Mouse (Mus musculus) activated CD4-positive, CD25-positive, alpha-beta regulatory T cell, adult 4 months (primary cell): ENCODE data around the gene Hoxd11. TPM values are rescaled to one million over a fixed set of nuclear protein-coding genes. Genes with fewer than 3 reads are reported as not detected.

Experiments
- ATAC-seq: one replicate; pipeline ENCODE4 v1.8.0; 2017
- polyA plus RNA-seq, 2 experiments: library from polyadenylated mRNA; unstranded; fragments of 100-300 nt; shearing (Covaris generic); gene quantifications; one replicate each; pipeline ENCODE4 v1.2.1; 2017

Hoxd11 gene
- polyA plus RNA-seq: not detected

- no peak for ATAC-seq
These were observed at the start of gene Hoxd11 for GRCm38 (mm10) chr2:74678891-74679595. TSS of gene Hoxd11 (plus strand) at chr2:74679557.

DNA sequence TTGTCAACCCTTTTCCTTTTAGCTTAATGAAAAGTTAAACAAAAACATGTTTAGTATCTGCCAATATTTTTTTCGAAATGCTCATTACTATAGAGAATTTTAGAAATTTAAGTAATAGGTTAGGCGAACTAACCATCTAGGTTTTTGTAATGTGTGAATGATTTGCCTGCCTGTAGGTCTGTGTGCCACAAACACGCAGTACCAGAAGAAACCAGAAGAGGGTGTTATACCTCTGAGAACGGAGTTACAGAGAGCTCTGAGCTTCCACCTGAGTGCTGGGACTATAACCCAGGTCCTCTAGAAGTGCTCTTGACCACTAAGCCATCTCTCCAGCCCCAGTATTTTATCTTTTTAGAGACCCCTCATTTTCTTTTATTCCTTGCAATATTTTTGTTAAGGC lies 43.9 kb upstream of the Hoxd11 start:
- ATAC-seq: no peak

DNA sequence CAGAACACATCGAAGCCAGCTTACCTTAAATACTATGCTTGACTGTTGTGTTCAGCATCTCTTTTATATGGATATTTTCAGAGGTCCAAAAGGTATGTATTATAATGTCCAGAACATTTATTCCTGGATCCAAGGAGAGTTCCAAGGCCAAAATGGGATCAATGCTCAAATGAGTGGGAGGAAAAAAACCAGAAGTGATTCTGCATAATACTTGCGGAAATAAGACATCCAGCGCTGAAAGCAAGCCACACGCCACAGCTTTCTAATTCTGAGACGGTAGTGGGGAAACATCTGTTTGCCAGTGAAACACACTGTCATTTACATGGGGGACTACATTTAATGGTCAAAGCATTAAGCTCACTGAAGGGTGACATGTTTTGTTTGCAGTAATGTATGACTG lies 36.9 kb upstream of the Hoxd11 start:
- no peak for ATAC-seq

- ATAC-seq: no peak
These were observed 33.7 kb upstream of the Hoxd11 start for GRCm38 (mm10) chr2:74645631-74646030.

DNA sequence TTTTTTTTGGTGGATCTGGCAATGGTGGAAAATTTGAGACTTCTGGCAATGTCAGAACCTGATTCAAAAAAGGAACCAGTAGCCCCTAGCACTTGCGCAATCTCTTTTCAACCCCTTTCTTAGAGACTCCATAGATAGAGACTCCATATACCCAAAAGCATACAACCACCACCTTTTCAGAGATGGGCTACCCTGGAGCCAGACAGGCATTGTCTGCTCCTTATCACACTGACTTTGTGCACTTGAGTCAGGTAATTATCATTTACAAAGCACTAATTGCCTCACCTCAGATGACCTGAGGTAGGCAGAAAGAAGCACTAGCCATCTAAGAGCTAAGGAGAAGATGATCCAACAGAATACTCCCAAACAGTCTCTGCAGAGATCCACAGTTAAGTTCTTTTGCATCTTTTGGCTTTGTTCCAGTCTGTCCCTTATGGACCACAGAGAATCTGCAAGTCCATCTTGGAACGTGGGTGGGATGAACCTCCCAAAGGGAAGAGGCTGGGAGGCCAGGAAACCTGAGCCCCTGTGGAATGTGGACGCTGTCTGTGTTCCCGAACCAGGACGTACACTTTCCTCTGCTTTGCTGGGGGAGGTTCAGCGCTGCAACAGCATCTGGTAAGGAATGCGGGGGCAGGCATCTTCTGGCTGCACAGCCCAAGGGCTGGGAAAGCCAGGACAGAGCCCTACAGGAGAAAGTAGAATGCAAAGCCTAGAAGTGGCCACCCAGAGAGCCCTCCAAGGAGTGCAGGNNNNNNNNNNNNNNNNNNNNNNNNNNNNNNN lies 32.1 kb upstream of the Hoxd11 start:
- no peak for ATAC-seq

DNA sequence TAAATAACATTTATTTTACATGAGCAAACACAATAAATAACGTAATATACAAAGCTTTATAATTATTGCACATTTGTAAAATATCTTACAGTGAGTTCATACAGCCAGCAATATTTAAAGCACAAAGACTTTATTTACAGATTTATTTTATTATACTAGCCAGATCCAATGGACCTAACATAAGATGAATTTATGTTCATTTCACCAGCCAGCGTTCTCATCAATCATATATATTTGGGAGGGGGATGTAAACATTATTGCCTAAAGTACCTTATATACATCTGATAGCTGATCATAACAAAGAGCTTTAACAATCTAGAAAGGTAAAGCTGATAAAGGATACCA lies 26.4 kb upstream of the Hoxd11 start:
- ATAC-seq: no peak

DNA sequence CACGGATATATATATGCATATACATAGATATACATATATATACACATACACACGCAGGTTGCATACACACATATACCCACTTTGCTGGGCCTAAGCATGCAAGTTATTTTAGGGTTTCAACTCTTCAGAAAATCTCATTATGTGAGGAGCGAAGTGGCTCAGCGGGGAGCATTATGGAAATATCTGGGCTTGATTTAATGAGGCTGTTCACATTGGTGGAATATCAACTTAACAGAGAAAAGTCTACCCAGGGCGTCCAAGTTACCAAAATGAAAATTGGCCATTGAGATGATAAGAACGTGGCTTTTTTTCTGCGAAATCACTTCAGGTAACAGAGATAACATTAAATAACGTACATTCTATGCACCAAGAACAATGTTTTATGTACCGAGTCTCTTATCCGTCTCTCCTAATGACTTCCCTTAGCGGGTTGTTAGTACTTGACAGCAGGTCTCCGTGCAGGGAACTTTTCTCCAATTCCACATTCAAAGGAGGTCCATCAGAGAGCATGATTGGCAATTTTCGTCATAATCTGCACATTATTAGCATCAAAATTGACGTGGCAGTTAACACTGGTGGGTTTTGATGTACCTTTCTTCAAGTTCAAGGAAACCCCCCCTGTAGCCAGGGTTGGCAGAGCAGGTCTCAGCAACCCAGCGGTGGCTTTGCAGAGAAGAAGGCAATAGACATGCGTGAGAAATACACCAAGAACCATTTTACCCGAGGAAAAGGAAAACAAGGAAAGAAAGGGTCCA lies 25.4 kb upstream of the Hoxd11 start:
- no peak for ATAC-seq

DNA sequence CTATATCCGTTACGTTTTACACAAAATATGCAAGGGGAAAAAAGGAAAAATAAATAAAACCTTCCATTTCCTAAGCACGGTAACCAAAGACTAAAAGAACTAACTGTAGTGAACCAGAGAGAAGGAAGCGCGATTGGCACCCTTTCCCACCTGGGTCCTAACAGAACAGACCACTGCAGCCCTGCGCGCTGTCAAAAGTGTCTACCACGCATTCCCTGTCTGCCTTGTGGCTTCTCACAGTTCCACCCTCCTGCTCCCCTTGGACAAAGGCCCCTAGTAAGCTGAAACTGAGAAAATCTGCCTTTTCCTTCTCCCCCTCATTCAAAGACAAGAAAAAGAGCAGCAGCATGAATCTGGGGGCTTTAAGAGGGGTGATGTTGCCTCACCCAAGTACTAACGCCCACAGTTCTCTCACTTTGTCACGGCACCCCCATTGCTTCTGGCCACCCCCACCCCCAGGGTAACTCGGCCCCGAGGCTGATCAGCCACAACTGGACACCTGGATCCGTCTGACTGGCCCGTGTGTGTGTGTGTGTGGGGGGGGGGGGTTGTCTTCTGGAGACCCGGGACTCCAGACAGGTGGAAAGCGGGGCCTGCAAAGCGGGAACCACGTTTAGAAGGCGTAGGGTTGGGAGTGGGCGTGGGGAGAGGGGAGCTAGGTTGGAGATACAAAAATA lies 24.5 kb upstream of the Hoxd11 start:
- ATAC-seq: no peak

DNA sequence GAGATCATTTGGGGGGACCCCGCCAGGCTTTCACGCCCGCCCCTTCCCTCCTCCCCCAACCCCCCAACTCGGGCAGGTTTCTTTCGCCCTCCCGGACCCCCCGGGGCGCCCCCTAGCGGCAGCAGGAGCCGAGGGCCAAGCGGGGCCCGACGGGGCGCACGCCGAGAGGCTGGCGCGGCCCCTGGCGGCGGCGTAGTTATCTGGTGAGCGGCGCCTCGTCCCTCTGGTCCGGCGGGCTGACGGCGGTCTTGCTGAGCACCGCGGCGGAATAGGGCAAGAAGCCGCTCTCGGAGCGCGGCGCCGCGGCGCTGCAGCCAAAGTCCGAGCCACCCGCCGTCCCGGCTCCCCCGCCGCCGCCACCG lies 24.0 kb upstream of the Hoxd11 start:
- no peak for ATAC-seq

DNA sequence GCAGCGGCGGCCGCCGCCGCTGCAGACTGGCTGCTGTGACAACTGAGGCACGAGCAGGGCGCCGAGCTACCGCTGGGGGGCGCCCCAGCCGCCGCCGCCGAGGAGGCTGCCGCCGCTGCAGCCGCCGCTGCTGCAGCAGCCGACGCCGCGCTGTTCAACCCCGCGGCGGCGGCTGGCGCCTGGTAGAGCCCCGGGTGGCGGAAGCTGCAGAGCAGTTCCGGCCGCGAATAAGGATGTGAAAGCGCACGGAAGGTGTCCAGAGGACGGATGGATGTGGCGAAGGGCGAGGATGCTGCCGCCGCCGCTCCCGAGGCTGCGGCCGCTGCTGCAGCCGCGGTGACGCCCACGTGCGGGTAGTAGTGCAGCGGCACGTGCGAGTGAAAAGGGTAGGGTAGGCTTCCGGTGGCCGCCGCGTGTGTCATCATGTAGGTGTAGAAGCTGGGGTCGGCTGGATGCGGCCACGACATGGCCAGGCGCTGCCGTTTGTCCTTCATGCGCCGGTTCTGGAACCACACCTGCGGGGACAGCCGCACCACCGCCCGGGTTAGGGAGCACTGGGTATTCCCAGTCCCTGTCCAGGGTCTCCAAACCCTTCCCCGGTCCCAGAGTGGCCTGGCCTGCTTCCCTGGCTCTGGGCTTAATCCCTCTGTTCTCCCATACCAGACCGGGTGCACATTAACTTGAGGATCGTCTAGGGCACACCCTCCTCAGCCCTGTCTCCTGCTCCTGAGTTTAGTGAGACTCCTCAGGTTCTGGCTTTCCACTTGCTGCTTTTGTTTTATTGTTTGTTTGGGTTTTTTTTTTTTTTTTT lies 23.3 kb upstream of the Hoxd11 start:
- ATAC-seq: peak; percentile 41

- no peak for ATAC-seq
These were observed 22.7 kb upstream of the Hoxd11 start for GRCm38 (mm10) chr2:74656632-74657021.

DNA sequence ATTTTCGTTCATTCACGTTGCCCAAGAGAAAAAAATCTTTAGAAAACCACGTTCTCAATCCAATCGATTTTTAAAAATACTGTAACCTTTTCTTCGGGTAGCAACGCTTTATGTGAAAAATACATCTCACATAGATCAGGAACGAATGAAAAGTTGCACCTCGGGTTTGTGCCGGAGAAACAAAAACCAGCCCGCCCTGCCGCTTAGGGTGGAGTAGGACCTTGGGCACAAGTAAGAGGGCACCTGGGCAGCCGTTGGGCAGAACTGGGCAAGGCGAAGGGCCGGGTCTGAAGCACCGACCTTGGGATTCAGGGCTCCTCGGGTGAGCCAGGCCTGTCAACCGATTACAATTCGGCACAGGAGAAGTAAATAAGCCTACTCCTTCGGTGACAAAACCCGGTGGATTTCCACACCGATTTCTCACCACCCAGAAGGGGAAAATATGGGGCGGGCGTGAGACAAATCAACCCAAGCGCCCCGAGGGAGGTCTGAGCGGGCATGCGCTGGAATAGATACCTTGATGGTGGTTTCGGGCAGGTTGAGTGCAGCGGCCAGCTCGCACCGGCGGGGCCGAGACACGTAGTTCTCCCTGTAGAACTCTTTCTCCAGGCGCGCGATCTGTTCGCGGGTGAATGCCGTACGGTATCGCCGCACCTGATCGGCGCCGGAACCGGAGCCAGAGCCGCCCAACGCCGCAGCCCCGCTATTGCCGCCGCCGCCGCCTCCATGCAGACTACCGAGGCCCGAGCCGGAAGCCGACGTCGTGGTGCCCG lies 21.9 kb upstream of the Hoxd11 start:
- ATAC-seq: no peak

- no peak for ATAC-seq
These were observed 21.2 kb upstream of the Hoxd11 start for GRCm38 (mm10) chr2:74658024-74658666.

- ATAC-seq: no peak
These were observed 20.5 kb upstream of the Hoxd11 start for GRCm38 (mm10) chr2:74658667-74659371.

GRCm38 (mm10) chr2:74659507-74660005 lies 19.8 kb upstream of the Hoxd11 start, which contains the start of gene Evx2:
TSS of gene Evx2 (minus strand) at chr2:74659557.
- no peak for ATAC-seq

GRCm38 (mm10) chr2:74660421-74661375 lies 18.7 kb upstream of the Hoxd11 start:
- no peak for ATAC-seq

DNA sequence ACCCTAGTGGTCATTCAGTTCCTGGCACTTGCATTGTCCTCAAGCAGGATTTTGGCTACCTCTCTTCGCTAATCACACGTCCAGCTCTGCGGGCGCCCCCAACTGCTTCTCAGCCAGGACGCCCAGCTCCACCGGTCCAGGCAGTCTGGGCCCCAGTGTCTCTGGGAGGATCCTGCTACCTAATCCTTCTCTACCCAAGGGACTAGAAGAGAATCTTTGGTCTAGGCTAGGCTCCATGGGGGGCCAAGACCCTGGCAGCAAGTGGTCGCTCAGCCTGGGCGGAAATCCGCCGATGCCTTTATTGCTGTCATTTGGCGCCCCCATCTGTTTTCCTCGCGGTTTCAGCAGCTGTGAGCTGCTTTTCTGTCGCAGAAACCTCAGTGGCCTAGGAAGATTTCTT lies 17.7 kb upstream of the Hoxd11 start:
- no peak for ATAC-seq

DNA sequence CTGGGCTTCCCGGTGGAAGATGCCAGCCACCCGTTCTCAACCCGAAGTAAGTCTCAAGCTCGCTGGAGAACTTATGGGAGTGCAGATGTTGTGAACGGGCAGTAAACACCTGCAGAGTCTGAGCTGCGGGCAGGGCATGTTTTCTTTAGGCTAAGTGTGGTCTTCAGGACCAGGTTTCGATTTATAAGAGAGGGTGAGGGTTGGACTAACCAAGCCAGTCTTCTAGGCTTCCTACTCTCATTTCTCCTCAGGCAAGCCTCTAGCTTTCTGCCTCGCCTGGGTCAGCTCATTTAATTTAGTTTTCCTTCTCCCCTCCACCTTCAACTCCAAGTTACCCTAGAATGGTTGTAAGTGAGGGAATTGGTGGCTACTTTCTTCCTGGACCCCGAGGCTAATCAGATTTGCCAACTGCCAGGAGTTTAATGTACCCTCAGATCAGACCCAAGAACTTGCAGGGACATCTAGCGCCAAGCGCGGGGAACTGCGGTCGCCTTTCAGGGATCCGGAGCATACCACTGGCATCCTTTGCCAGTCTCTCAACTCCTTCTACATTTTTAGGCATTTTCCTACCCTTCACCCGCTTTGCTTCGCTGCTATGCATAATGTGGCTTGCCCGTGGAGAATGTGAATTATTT lies 15.9 kb upstream of the Hoxd11 start:
- no peak for ATAC-seq
